ENCODE assay signal across 8 mouse cellular contexts in genomic region chr4:148899927-148900294, GRCm38 (mm10).
DNase-seq lines count a peak whose midpoint lies in the region; ATAC-seq and TF ChIP-seq lines count a peak whose summit lies in the region.

No protein-coding gene starts in this region.

- DNase-seq in heart, embryonic 10.5 days (ENCODE audit: low spot score): no peak
- no peak for DNase-seq in heart, postnatal 10 days
- DNase-seq in testis, postnatal 10 days (ENCODE audit: low spot score): no peak
- DNase-seq in liver, embryonic 11.5 days (ENCODE audit: low spot score): no peak
- no peak for DNase-seq in embryo, embryonic 10 days (ENCODE audit: low spot score)
- DNase-seq in ovary, adult 18-20 months (ENCODE audit: low spot score): no peak

- H3K4me3 ChIP-seq in heart, embryonic 10.5 days: peak overlapping the region; percentile 84
- peak overlapping the region; percentile 63 for H3K4me3 ChIP-seq in testis, adult 2 months (ENCODE audit: control insufficient read depth, low read depth, low read length)
- peak overlapping the region; percentile 54 for H3K4me3 ChIP-seq in liver, embryonic 11.5 days (ENCODE audit: low read depth, low read length)
- H3K4me3 ChIP-seq in stomach, embryonic 16.5 days (replicated peaks; ENCODE audit: low read length): peak overlapping the region; percentile 78

- TF ChIP-seq CTCF in testis, adult 2 months (IDR thresholded peaks at IDR 0.05; ENCODE audit: control insufficient read depth, insufficient read depth, insufficient replicate concordance, low read depth, low read length): no peak

- peak overlapping the region; percentile 98 for H3K4me2 ChIP-seq in liver, embryonic 11.5 days
- peak overlapping the region; percentile 95 for H3K4me2 ChIP-seq in stomach, embryonic 16.5 days (ENCODE audit: low read depth, low read length)

- no peak for TF ChIP-seq POLR2A in testis, adult 2 months (IDR thresholded peaks at IDR 0.05; ENCODE audit: control insufficient read depth, low read depth, low read length)

- H3K9ac ChIP-seq in liver, embryonic 11.5 days (ENCODE audit: low read depth, low read length): no peak overlapping the region
- peak overlapping the region; percentile 79 for H3K9ac ChIP-seq in stomach, embryonic 16.5 days (ENCODE audit: low read length)

- 10% methylated on average over 1 of the region's 1 CpGs for WGBS in heart, embryonic 10.5 days
- 30% methylated on average over 1 of the region's 1 CpGs for WGBS in liver, embryonic 11.5 days
- 14% methylated on average over 1 of the region's 1 CpGs for WGBS in stomach, embryonic 16.5 days

- H3K27me3 ChIP-seq in heart, embryonic 10.5 days (ENCODE audit: insufficient read depth, poor library complexity, severe bottlenecking): peaks cover 69% of the 10 kb centered on the region
- H3K27me3 ChIP-seq in testis, adult 2 months (ENCODE audit: control insufficient read depth, insufficient read depth, low read length): no peaks in the 10 kb centered on the region
- peaks cover 71% of the 10 kb centered on the region for H3K27me3 ChIP-seq in liver, embryonic 11.5 days (replicated peaks; ENCODE audit: control insufficient read depth, insufficient read depth, low read length)
- H3K27me3 ChIP-seq in stomach, embryonic 16.5 days (ENCODE audit: control insufficient read depth, insufficient read depth, low read length): peaks cover 11% of the 10 kb centered on the region; the same call in 1 of the 2 replicates

- peaks cover 4% of the 10 kb centered on the region; the same call in 1 of the 2 replicates for H3K36me3 ChIP-seq in heart, embryonic 10.5 days
- H3K36me3 ChIP-seq in testis, adult 2 months (ENCODE audit: control insufficient read depth, insufficient read depth, low read length): no peaks in the 10 kb centered on the region
- no peaks in the 10 kb centered on the region for H3K36me3 ChIP-seq in liver, embryonic 11.5 days (ENCODE audit: control insufficient read depth, insufficient read depth, low read length)
- H3K36me3 ChIP-seq in stomach, embryonic 16.5 days (ENCODE audit: control insufficient read depth, insufficient read depth, low read length): no peaks in the 10 kb centered on the region

- no peaks in the 10 kb centered on the region for H3K9me3 ChIP-seq in heart, embryonic 10.5 days
- no peaks in the 10 kb centered on the region for H3K9me3 ChIP-seq in liver, embryonic 11.5 days (ENCODE audit: control insufficient read depth, low read length)
- no peaks in the 10 kb centered on the region for H3K9me3 ChIP-seq in stomach, embryonic 16.5 days (replicated peaks; ENCODE audit: control insufficient read depth, low read length)

- intact Hi-C loops in heart, postnatal 10 days (cut with DNase I): loop anchor here (2.0 to 5.0 kb wide), 4 partner anchors 15 to 158 kb away; no protein-coding TSS in a partner anchor

- H3K27ac ChIP-seq in heart, embryonic 10.5 days: peak overlapping the region; percentile 91
- peak overlapping the region; percentile 4 for H3K27ac ChIP-seq in testis, adult 2 months (ENCODE audit: control insufficient read depth, insufficient read depth, low read depth, low read length)
- no peak overlapping the region for H3K27ac ChIP-seq in liver, embryonic 11.5 days (ENCODE audit: low read depth, low read length)
- peak overlapping the region; percentile 82 for H3K27ac ChIP-seq in stomach, embryonic 16.5 days (ENCODE audit: low read length)

- peaks cover 61% of the 10 kb centered on the region for H3K4me1 ChIP-seq in heart, embryonic 10.5 days
- H3K4me1 ChIP-seq in testis, adult 2 months (ENCODE audit: control insufficient read depth, insufficient read depth, low read length): peaks cover 19% of the 10 kb centered on the region
- no peaks in the 10 kb centered on the region; the same call in 1 of the 2 replicates for H3K4me1 ChIP-seq in liver, embryonic 11.5 days (replicated peaks; ENCODE audit: control insufficient read depth, insufficient read depth, low read length)
- H3K4me1 ChIP-seq in stomach, embryonic 16.5 days (ENCODE audit: control insufficient read depth, insufficient read depth, low read length): peaks cover 28% of the 10 kb centered on the region; the same call in 1 of the 2 replicates

- no peak for ATAC-seq in liver, embryonic 11.5 days (replicated peaks; ENCODE audit: low FRiP score)
- no peak for ATAC-seq in stomach, embryonic 16.5 days (ENCODE audit: insufficient read depth, low FRiP score)
